Mouse (Mus musculus): ENCODE results near the gene Mfsd13b.

DNA sequence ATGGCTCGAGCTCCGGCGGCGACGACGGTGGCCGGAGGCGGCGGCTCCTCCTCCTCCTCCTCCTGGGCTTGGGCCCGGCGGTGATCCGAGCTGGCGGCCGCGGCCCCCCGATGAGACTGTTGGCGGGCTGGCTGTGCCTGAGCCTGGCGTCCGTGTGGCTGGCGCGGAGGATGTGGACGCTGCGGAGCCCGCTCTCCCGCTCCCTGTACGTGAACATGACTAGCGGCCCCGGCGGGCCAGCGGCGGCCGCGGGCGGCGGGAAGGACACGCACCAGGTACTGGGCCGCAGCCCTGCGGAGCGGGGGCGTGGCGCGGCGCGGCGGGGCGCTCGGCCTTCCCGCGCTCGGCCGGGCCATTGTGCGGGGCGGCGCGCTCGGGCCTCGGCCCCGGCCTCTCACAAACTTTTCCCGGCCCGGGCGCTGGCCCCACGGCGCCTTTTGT, 52.4 kb downstream of the Mfsd13b start:
- TF ChIP-seq CTCF (IDR thresholded peaks at IDR 0.05; ENCODE audit: control insufficient read depth, insufficient read depth, low read length) (no peak), POLR2A (IDR thresholded peaks at IDR 0.05; ENCODE audit: borderline replicate concordance, control insufficient read depth, low read depth, low read length) (no peak)

Measured in bone marrow, adult 2 months (tissue).